Mouse (Mus musculus) cerebellum, postnatal 25 days (tissue): ENCODE measurements around the gene Il12a.
"Not testable (repeated sequence)": the region's sequence is repeated elsewhere in the genome, so short reads cannot be mapped to it uniquely, and the experiment has no call there.

Source experiments
- DNase-seq, 2 experiments: peaks; one replicate each; pipeline ENCODE4 v3.0.0; 2021; ENCODE audit warnings: mixed read lengths in 2 of 2

The Il12a gene

GRCm38 (mm10) chr3:68743472-68743732, 53.0 kb downstream of the Il12a start:
- no peak for DNase-seq

- no peak for DNase-seq
These were observed 53.7 kb downstream of the Il12a start for GRCm38 (mm10) chr3:68744162-68744561.

GRCm38 (mm10) chr3:68745033-68745432, 54.6 kb downstream of the Il12a start:
- no peak for DNase-seq

- not testable (repeated sequence) for DNase-seq
These were observed 55.8 kb downstream of the Il12a start for GRCm38 (mm10) chr3:68746282-68746681.
